Mouse (Mus musculus) right cerebral cortex, adult 18-20 months (tissue): Measurements from ENCODE around the gene Spryd4.
A peak's percentile ranks its signal among the peaks of the same experiment; 100 is the strongest.
"Not testable (repeated sequence)": the region's sequence is repeated elsewhere in the genome, so short reads cannot be mapped to it uniquely, and the experiment has no call there.

ENCODE experiments used
- DNase-seq: peaks from one replicate; pipeline ENCODE4 v3.0.0; 2022; ENCODE audit warnings: mixed read lengths

The Spryd4 gene

GRCm38 (mm10) chr10:128225064-128225463 is 13.5 kb upstream of the Spryd4 start:
- no peak for DNase-seq

GRCm38 (mm10) chr10:128221533-128222286 is 10.1 kb upstream of the Spryd4 start:
- DNase-seq = no peak

- DNase-seq = no peak
Observed at GRCm38 (mm10) chr10:128218387-128219117, 6.9 kb upstream of the Spryd4 start.

GRCm38 (mm10) chr10:128214981-128215380 is 3.4 kb upstream of the Spryd4 start:
- no peak for DNase-seq

GRCm38 (mm10) chr10:128214112-128214511 is 2.5 kb upstream of the Spryd4 start:
- DNase-seq = not testable (repeated sequence)

GRCm38 (mm10) chr10:128212871-128213323 is 1.3 kb upstream of the Spryd4 start:
- DNase-seq = peak; percentile 62

GRCm38 (mm10) chr10:128212148-128212547 is 541 bp upstream of the Spryd4 start:
- DNase-seq = no peak

GRCm38 (mm10) chr10:128210954-128211353 is 653 bp downstream of the Spryd4 start:
- no peak for DNase-seq

GRCm38 (mm10) chr10:128210131-128210530 is 1.5 kb downstream of the Spryd4 start:
- DNase-seq = no peak

GRCm38 (mm10) chr10:128209311-128210009 is 2.1 kb downstream of the Spryd4 start:
- no peak for DNase-seq

- DNase-seq = no peak
Observed at GRCm38 (mm10) chr10:128208326-128208725, 3.3 kb downstream of the Spryd4 start.

GRCm38 (mm10) chr10:128204941-128205340 is 6.7 kb downstream of the Spryd4 start:
- DNase-seq = no peak

GRCm38 (mm10) chr10:128201856-128202255 is 9.8 kb downstream of the Spryd4 start:
- no peak for DNase-seq

- DNase-seq = peak; percentile 75
Observed at GRCm38 (mm10) chr10:128194551-128195461, 16.8 kb downstream of the Spryd4 start.

GRCm38 (mm10) chr10:128194024-128194550 is 17.5 kb downstream of the Spryd4 start, which contains the start of gene Gls2:
Gene Gls2, plus strand, starts transcription at chr10:128194457.
- peak; percentile 99 for DNase-seq

- DNase-seq = no peak
Observed at GRCm38 (mm10) chr10:128193113-128193512, 18.5 kb downstream of the Spryd4 start.

GRCm38 (mm10) chr10:128192030-128192766 is 19.4 kb downstream of the Spryd4 start:
- not testable (repeated sequence) for DNase-seq

- DNase-seq = no peak
Observed at GRCm38 (mm10) chr10:128191472-128191871, 20.1 kb downstream of the Spryd4 start.

GRCm38 (mm10) chr10:128188242-128188877 is 23.2 kb downstream of the Spryd4 start:
- peak; percentile 70 for DNase-seq

GRCm38 (mm10) chr10:128187181-128187605 is 24.4 kb downstream of the Spryd4 start:
- no peak for DNase-seq

- peak; percentile 58 for DNase-seq
Observed at GRCm38 (mm10) chr10:128185959-128186358, 25.6 kb downstream of the Spryd4 start.
